ENCODE assay signal across 8 mouse cellular contexts in the genomic region with DNA sequence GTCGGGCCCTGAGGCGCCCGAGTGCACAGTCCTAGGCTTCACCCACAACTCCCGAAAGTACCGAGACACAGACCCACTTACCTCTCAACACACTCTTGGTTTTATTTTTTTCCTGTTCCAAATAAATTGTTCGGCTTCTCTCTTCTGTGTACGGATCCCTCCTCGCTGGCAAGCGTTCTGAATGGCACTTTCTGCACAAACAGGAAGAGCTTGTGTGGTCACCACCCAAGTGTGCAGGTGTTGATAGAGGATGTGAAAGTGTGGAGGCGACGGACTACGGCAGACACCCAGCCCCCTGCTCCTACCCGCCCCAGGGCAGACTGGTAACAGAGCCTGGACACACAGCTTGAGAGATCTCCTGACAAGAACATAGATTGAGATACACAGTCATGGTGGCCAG. TPM values are rescaled to one million over a fixed set of nuclear protein-coding genes. Genes with fewer than 3 reads are reported as not detected.
DNase-seq lines count a peak whose midpoint lies in the region; TF ChIP-seq lines count a peak whose summit lies in the region.

A gene (minus strand): TSS at position 179 of the 400 bp plus-strand sequence.

- TF ChIP-seq POLR2A in kidney, adult 2 months (IDR thresholded peaks at IDR 0.05; ENCODE audit: low read depth, low read length), result no peak

- TF ChIP-seq CTCF in kidney, adult 2 months (conservative IDR thresholded peaks at IDR 0.05; ENCODE audit: insufficient read depth, insufficient read length, low read depth, low read length), result no peak

- no peak within 1 kb of the TSS for H3K4me3 ChIP-seq in kidney, adult 2 months (ENCODE audit: insufficient read depth, low read depth, low read length)
- H3K4me3 ChIP-seq in brown adipose tissue, adult 24 weeks (ENCODE audit: insufficient read depth, low read depth, low read length), result no peak within 1 kb of the TSS; the same call in 1 of the 2 replicates
- peak within 1 kb of the TSS; percentile 87 for H3K4me3 ChIP-seq in megakaryocyte, embryonic 14.5 days (replicated peaks)

- no peaks in the 10 kb centered on the region for H3K4me1 ChIP-seq in kidney, adult 2 months (ENCODE audit: control insufficient read depth, insufficient read depth, low read length)
- H3K4me1 ChIP-seq in brown adipose tissue, adult 24 weeks (ENCODE audit: control insufficient read depth, insufficient read depth, insufficient read length, low read length), result 0 out of 2 replicates have a peak, but pooled peaks cover 5% of the 10 kb centered on the region
- peaks cover 77% of the 10 kb centered on the region for H3K4me1 ChIP-seq in megakaryocyte, embryonic 14.5 days

- no peaks in the 10 kb centered on the region for H3K36me3 ChIP-seq in kidney, adult 2 months (ENCODE audit: control insufficient read depth, insufficient read depth, low read length)
- H3K36me3 ChIP-seq in megakaryocyte, embryonic 14.5 days (replicated peaks; ENCODE audit: low read length), result peaks cover 3% of the 10 kb centered on the region

- peak; percentile 6 for DNase-seq in kidney, adult 9 months
- DNase-seq in kidney, adult 2 months, result no peak
- no peak for DNase-seq in layer of hippocampus, postnatal 25 days (ENCODE audit: extremely low spot score in 1 of 2, low spot score in 1 of 2)
- DNase-seq in thymus, postnatal 0 days (ENCODE audit: low spot score), result peak; percentile 74
- DNase-seq in heart, postnatal 36 days, result no peak
- no peak for DNase-seq in cerebellum, postnatal 4 days (ENCODE audit: low spot score in 2 of 2)

- H3K27me3 ChIP-seq in kidney, adult 2 months (replicated peaks; ENCODE audit: control insufficient read depth, insufficient read depth, low read length), result no peaks in the 10 kb centered on the region
- no peaks in the 10 kb centered on the region for H3K27me3 ChIP-seq in megakaryocyte, embryonic 14.5 days (replicated peaks)

- intact Hi-C loops in heart, postnatal 36 days (cut with DNase I), result no loop called here

- 71% methylated on average over 13 of the region's 13 CpGs for WGBS in kidney, adult 2 months

- no peak within 1 kb of the TSS for H3K27ac ChIP-seq in kidney, adult 2 months (ENCODE audit: insufficient read depth, low read depth, low read length)
- 0 out of 2 replicates have a peak within 1 kb of the TSS, but pooled peaks have one; percentile 13 for H3K27ac ChIP-seq in brown adipose tissue, adult 24 weeks (replicated peaks; ENCODE audit: low read depth, low read length)

- H3K9me3 ChIP-seq in megakaryocyte, embryonic 14.5 days, result no peaks in the 10 kb centered on the region

RNA-seq across cellular contexts. Expression of the gene that starts here (rescaled TPM):
- 1.5 and 2.2 TPM in 2 replicates for polyA plus RNA-seq in kidney, adult 2 months (2012; rRNA removed)
- 0.67 and 1.3 TPM in 2 replicates for polyA plus RNA-seq in brown adipose tissue, adult 24 weeks (2012; ENCODE audit: insufficient read depth, insufficient read length, missing spikeins)
- total RNA-seq in layer of hippocampus, postnatal 25 days (2021), result 100 to 1,000 TPM in 1 of 2 experiments, 10 to 100 TPM in 1; 97.6 to 113 TPM
- polyA plus RNA-seq in megakaryocyte, embryonic 14.5 days (2012; ENCODE audit: insufficient read depth, low replicate concordance), result 0.92 and 4.4 TPM in 2 replicates
- 11.6 and 16.1 TPM in 2 replicates for polyA plus RNA-seq in thymus, postnatal 0 days (2015; fragmentation: Nextera tagmentation; extraction: Ambion mirVana)
- 1 to 10 TPM; 2.1 to 2.6 TPM for total RNA-seq in heart, postnatal 36 days (2021)

Comparison
In these comparisons a context has a peak if more than half of its experiments do, and no peak if none do; other contexts are left out.
1. RNA of the gene that starts here (total RNA-seq): 97.6 to 113 TPM in layer of hippocampus, postnatal 25 days; 2.1 to 2.6 TPM in heart, postnatal 36 days; every median in the first group is over 10 times any median in the second.
2. DNase-seq: peak in kidney, adult 9 months (single experiment) and thymus, postnatal 0 days (single experiment); none in kidney, adult 2 months (single experiment), layer of hippocampus, postnatal 25 days (0 of 2), heart, postnatal 36 days (0 of 2) and cerebellum, postnatal 4 days (0 of 2).